Mouse (Mus musculus) liver, adult 2 months (tissue): Measurements from ENCODE around the gene Alox12.

Experiments
- CTCF ChIP-seq: fragments of 200-500 bp; IDR thresholded peaks from 2 replicates; pipeline ENCODE4 v1.5.1; 2011; ENCODE audit warnings: low read depth, low read length, control low read depth
- POLR2A ChIP-seq: fragments of 200-500 bp; IDR thresholded peaks from 2 replicates; pipeline ENCODE4 v1.6.1; 2011; ENCODE audit warnings: low read length, control low read depth; ENCODE audit not compliant: insufficient read depth; ENCODE audit errors: extremely low read depth

DNA sequence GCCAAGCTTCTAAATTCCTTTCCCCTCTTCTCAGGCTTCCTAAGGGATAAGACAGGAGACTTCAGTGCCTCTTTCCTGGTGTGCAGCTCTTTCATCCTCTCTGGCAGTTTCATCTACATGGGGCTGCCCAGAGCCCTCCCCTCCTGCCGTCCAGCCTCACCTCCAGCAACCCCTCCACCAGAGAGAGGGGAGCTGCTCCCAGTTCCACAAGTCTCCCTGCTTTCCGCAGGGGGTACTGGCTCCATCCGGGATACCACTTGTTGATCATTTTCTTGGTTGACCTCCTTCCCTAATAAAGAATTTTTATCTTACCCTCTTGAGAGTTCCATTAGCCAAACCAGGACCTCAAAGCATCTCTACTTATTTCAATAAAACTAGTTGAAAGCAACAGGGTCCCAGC is 39.0 kb downstream of the Alox12 start:
- no peak for TF ChIP-seq CTCF
- no peak for TF ChIP-seq POLR2A
